ENCODE assay signal across 9 mouse cellular contexts in the genomic region with DNA sequence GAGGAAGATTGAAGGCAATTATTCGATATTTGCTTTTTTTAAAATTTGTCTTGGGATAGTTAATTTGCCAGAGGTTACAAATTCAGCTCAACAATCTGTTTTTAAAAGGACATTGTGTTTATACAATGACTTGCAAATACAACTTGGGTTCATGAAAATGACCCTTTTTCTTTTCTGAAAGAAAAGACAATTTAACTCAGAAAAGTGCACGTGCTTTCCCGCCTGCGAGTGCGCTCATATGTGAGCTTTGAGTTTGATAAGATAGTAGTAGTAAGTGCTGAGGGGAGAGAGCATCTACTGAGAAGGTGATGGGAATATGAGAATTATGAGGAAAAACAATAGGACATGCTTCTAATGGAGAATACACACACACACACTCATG. TPM values are rescaled to one million over a fixed set of nuclear protein-coding genes. Genes with fewer than 3 reads are reported as not detected.
DNase-seq lines count a peak whose midpoint lies in the region; ATAC-seq and TF ChIP-seq lines count a peak whose summit lies in the region.
"Had no signal": no experiment of that assay in that cellular context is flagged by ENCODE, and none has a peak within 500 bp of the region (broad histone marks: within the 10 kb centered on the region; RNA-seq: fewer than 3 reads in every experiment).

No protein-coding gene starts in this region.

- no peak overlapping the region for H3ac ChIP-seq in C2C12 (ENCODE audit: control insufficient read depth, insufficient read length, low read depth)

- peak overlapping the region; percentile 72 for H3K4me3 ChIP-seq in erythroblast, embryonic 14.5 days (replicated peaks)
- peak overlapping the region; percentile 21 for H3K4me3 ChIP-seq in C2C12 (ENCODE audit: insufficient read depth, poor library complexity, severe bottlenecking)
- H3K4me3 ChIP-seq in forebrain, embryonic 16.5 days (replicated peaks; ENCODE audit: low read length), result no peak overlapping the region
- peak overlapping the region; percentile 67 for H3K4me3 ChIP-seq in liver, embryonic 15.5 days (replicated peaks)

- no peaks in the 10 kb centered on the region for H3K27me3 ChIP-seq in erythroblast, embryonic 14.5 days (ENCODE audit: control insufficient read depth)
- H3K27me3 ChIP-seq in C2C12 (ENCODE audit: control insufficient read depth, insufficient read depth, insufficient read length), result no peaks in the 10 kb centered on the region
- no peaks in the 10 kb centered on the region for H3K27me3 ChIP-seq in forebrain, embryonic 16.5 days (replicated peaks; ENCODE audit: control insufficient read depth, insufficient read depth, low read length)
- H3K27me3 ChIP-seq in liver, embryonic 15.5 days, result no peaks in the 10 kb centered on the region

- no peak for ATAC-seq in erythroblast, adult 5-6 weeks (replicated peaks; ENCODE audit: low FRiP score, poor library complexity, severe bottlenecking)
- no peak for ATAC-seq in forebrain, embryonic 16.5 days
- ATAC-seq in liver, embryonic 15.5 days (ENCODE audit: insufficient read depth), result no peak
- no peak for ATAC-seq in frontal cortex, adult (ENCODE audit: low TSS enrichment)

- no peak for DNase-seq in right cerebral cortex, postnatal 4 days
- DNase-seq in left cerebral cortex, postnatal 36 days (ENCODE audit: low spot score in 2 of 2), result no peak
- DNase-seq: layer of hippocampus, adult 9-11 months had no signal

- H3K27ac ChIP-seq in forebrain, embryonic 16.5 days (ENCODE audit: low read length), result no peak overlapping the region
- H3K27ac ChIP-seq in liver, embryonic 15.5 days (replicated peaks), result no peak overlapping the region

- intact Hi-C loops in left cerebral cortex, postnatal 36 days (cut with DNase I), result loop anchor here (5.0 kb wide), 1 partner anchor 91 kb away; the partner anchor contains the start of gene Cyp51

- peaks cover 13% of the 10 kb centered on the region for H3K4me1 ChIP-seq in erythroblast, embryonic 14.5 days (ENCODE audit: control insufficient read depth)
- peaks cover 5% of the 10 kb centered on the region; the same call in 1 of the 2 replicates for H3K4me1 ChIP-seq in forebrain, embryonic 16.5 days (replicated peaks; ENCODE audit: control insufficient read depth, insufficient read depth, low read length)
- H3K4me1 ChIP-seq in liver, embryonic 15.5 days (replicated peaks), result 0 out of 2 replicates have a peak, but pooled peaks cover 8% of the 10 kb centered on the region

- no peaks in the 10 kb centered on the region for H3K9me3 ChIP-seq in erythroblast, embryonic 14.5 days (ENCODE audit: control insufficient read depth, low read length)
- no peaks in the 10 kb centered on the region for H3K9me3 ChIP-seq in forebrain, embryonic 16.5 days (ENCODE audit: control insufficient read depth, low read length)
- H3K9me3 ChIP-seq in liver, embryonic 15.5 days (replicated peaks), result no peaks in the 10 kb centered on the region

- no peak for TF ChIP-seq CTCF in C2C12 (IDR thresholded peaks at IDR 0.05; ENCODE audit: control insufficient read depth, insufficient read depth, insufficient read length)

- peaks cover 3% of the 10 kb centered on the region for H3K36me3 ChIP-seq in erythroblast, embryonic 14.5 days (ENCODE audit: control insufficient read depth)
- no peaks in the 10 kb centered on the region for H3K36me3 ChIP-seq in C2C12 (ENCODE audit: control insufficient read depth, insufficient read depth)
- H3K36me3 ChIP-seq in forebrain, embryonic 16.5 days (ENCODE audit: control insufficient read depth, insufficient read depth), result no peaks in the 10 kb centered on the region
- H3K36me3 ChIP-seq in liver, embryonic 15.5 days (replicated peaks), result no peaks in the 10 kb centered on the region

- 80% methylated on average over 5 of the region's 5 CpGs for WGBS in forebrain, embryonic 16.5 days
- WGBS in liver, embryonic 15.5 days (ENCODE audit: insufficient replicate concordance), result 56% methylated on average over 5 of the region's 5 CpGs

- H3K9ac ChIP-seq in forebrain, embryonic 16.5 days (replicated peaks; ENCODE audit: low read depth, low read length), result no peak overlapping the region
- peak overlapping the region; percentile 57; the same call in 1 of the 2 replicates for H3K9ac ChIP-seq in liver, embryonic 15.5 days

- peaks cover 2% of the 10 kb centered on the region for H3K79me3 ChIP-seq in C2C12 (ENCODE audit: low read depth)

- H3K79me2 ChIP-seq in C2C12 (ENCODE audit: control insufficient read depth, insufficient read depth), result no peaks in the 10 kb centered on the region

- peak overlapping the region; percentile 86 for H3K4me2 ChIP-seq in forebrain, embryonic 16.5 days (ENCODE audit: low read length)
- peak overlapping the region; percentile 80 for H3K4me2 ChIP-seq in liver, embryonic 15.5 days

TF ChIP-seq in C2C12, 6 proteins besides CTCF, POLR2A, EP300 and RAD21:
- TF ChIP-seq USF1 (IDR thresholded peaks at IDR 0.05; ENCODE audit: low read depth) (no peak), MAX (IDR thresholded peaks at IDR 0.05) (no peak), MYOG (IDR thresholded peaks at IDR 0.05; ENCODE audit: control insufficient read depth, extremely low read depth, insufficient read length) (no peak), MYOD1 (IDR thresholded peaks at IDR 0.05; ENCODE audit: control insufficient read depth, insufficient read length, low read depth) (no peak), FOSL1 (IDR thresholded peaks at IDR 0.05; ENCODE audit: insufficient read depth, low read length, poor library complexity, severe bottlenecking) (no peak), CEBPB (IDR thresholded peaks at IDR 0.05; ENCODE audit: low read depth) (no peak)
TF ChIP-seq in C2C12: peak in this region for 0.

RNA-seq across cellular contexts. Expression of gene Mterf1b, which starts 1.1 kb away (rescaled TPM):
- 0.02 and 0.09 TPM in 2 replicates for polyA plus RNA-seq in erythroblast, embryonic 14.5 days (2012)
- total RNA-seq in erythroblast, adult 5-6 weeks (2015; ENCODE audit: low replicate concordance), result 8.8 TPM in 1 of 2 replicates, not detected in the other
- total RNA-seq in erythroblast, adult 5-6 weeks (2017; ENCODE audit: low replicate concordance), result 3.5 TPM in 2 replicates
- 0.88 TPM for polyA plus RNA-seq in C2C12 (2012; fragmentation: generic; extraction: Trizol)
- polyA plus RNA-seq in forebrain, embryonic 16.5 days (2015; fragmentation: Nextera tagmentation; extraction: Ambion mirVana), result 4.1 and 4.9 TPM in 2 replicates
- 2.0 TPM in 2 replicates for polyA plus RNA-seq in liver, embryonic 15.5 days (2015; fragmentation: Nextera tagmentation; extraction: Ambion mirVana)
- 1 to 10 TPM; 4.4 to 7.6 TPM for total RNA-seq in left cerebral cortex, postnatal 36 days (2021)
